Mouse (Mus musculus): ENCODE measurements around the gene Tmod3.

DNA sequence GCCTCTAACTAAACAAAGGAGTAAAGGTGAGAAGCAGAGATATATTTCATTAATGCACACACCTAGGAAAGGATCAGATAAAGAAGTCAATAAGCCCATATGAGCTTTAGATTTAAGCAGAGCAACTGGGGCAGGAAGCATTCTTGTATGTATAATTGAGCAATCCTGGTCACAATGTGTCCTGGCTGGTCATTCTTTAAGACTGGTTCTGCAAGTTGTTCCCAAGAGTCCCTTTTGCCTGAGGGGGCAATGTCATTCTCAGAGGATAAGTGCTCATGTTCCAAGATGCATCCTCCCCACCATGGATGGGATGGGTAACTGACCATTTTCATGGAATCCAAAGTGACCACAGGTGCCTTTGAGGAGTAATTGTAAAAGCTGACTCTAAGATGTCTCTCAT, 896 bp upstream of the Tmod3 start:
- no peak for TF ChIP-seq CTCF (IDR thresholded peaks at IDR 0.05; ENCODE audit: insufficient read depth, low read length)
- TF ChIP-seq POLR2A (IDR thresholded peaks at IDR 0.05; ENCODE audit: borderline replicate concordance, extremely low read depth, low read depth, low read length), result no peak

Data from lung, adult 2 months (tissue).